Mouse (Mus musculus) small intestine, adult 2 months (tissue): ENCODE data around the gene Sp2.

ENCODE experiments used
- CTCF ChIP-seq: fragments of 200-500 bp; IDR thresholded peaks from 2 replicates; pipeline ENCODE4 v1.5.1; 2012; ENCODE audit warnings: low read depth, mild to moderate bottlenecking, control low read depth, inconsistent platforms, low read length, moderate library complexity, mixed read lengths; ENCODE audit not compliant: insufficient replicate concordance, insufficient read length; ENCODE audit errors: extremely low read depth
- POLR2A ChIP-seq: fragments of 200-500 bp; IDR thresholded peaks from 2 replicates; pipeline ENCODE4 v1.6.1; 2012; ENCODE audit warnings: low read depth, mild to moderate bottlenecking, control low read depth, inconsistent platforms, low read length, moderate library complexity

DNA sequence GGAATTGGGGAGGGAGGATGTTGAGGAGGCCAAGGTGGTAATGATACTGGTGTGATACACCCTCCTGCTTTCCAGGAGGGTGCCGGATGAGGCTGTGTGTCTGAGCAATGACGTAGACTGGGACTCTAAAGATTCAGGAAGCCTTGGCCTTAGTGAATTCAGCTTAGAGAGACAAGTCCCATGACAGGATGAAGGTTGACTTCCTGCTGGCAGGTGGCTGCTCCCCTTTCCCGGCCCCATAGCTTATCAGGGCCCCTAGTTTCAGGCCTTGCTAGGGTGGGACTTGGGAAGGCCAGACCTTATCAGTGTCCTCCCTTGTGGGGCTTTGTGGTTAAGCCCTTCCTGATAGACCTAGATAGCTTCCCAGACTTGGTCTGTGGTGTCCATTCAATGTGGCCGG is 34.9 kb downstream of the Sp2 start:
- TF ChIP-seq CTCF = no peak
- no peak for TF ChIP-seq POLR2A
